Mouse (Mus musculus) MEL (cell line): ENCODE data around the gene Sgk1. TPM values are rescaled to one million over a fixed set of nuclear protein-coding genes. Genes with fewer than 3 reads are reported as not detected.

ENCODE experiments used
- DNase-seq: peaks from one replicate; pipeline ENCODE4 v3.0.0; 2011; ENCODE audit warnings: low read depth, low spot score
- H3K27ac ChIP-seq: 2 replicates; pipeline ENCODE4 v1.5.1; 2012; ENCODE audit warnings: low read depth, mild to moderate bottlenecking, control low read depth, low read length, moderate library complexity; ENCODE audit not compliant: control insufficient read depth
- H3K27me3 ChIP-seq, 2 experiments: fragments of 150-350 bp in 1 of 2; sonication (generic) in 1 of 2; 2 replicates each; pipeline ENCODE4 v1.6.1; 2012; ENCODE audit warnings: low read length in 2 of 2, mild to moderate bottlenecking in 2 of 2, improper control_type of control experiment in 1 of 2, moderate library complexity in 1 of 2; ENCODE audit not compliant: insufficient read depth in 2 of 2, control insufficient read depth in 1 of 2
- H3K36me3 ChIP-seq, 2 experiments: 2 replicates each; pipeline ENCODE4 v1.6.1; 2012 to 2014; ENCODE audit warnings: low read length in 2 of 2, improper control_type of control experiment in 1 of 2, inconsistent platforms in 1 of 2, mild to moderate bottlenecking in 1 of 2; ENCODE audit not compliant: insufficient read depth in 2 of 2, control insufficient read depth in 1 of 2
- H3K4me1 ChIP-seq, 2 experiments: fragments of 150-350 bp in 1 of 2; sonication (generic) in 1 of 2; 2 replicates each; pipeline ENCODE4 v1.6.1; 2012; ENCODE audit warnings: low read length in 2 of 2, improper control_type of control experiment in 1 of 2, mild to moderate bottlenecking in 1 of 2; ENCODE audit not compliant: insufficient read depth in 2 of 2, control insufficient read depth in 1 of 2
- H3K4me3 ChIP-seq, 2 experiments: fragments of 150-350 bp in 1 of 2; sonication (generic) in 1 of 2; 2 replicates each; pipeline ENCODE4 v1.5.1; 2012; ENCODE audit warnings: low read depth in 2 of 2, low read length in 2 of 2, mild to moderate bottlenecking in 2 of 2, moderate library complexity in 2 of 2, control low read depth in 1 of 2, improper control_type of control experiment in 1 of 2; ENCODE audit not compliant: control insufficient read depth in 1 of 2, insufficient read depth in 1 of 2
- H3K79me2 ChIP-seq: 2 replicates; pipeline ENCODE4 v1.6.1; 2012; ENCODE audit warnings: mild to moderate bottlenecking, low read length, moderate library complexity; ENCODE audit not compliant: control insufficient read depth, poor library complexity, insufficient read depth
- H3K9ac ChIP-seq: 2 replicates; pipeline ENCODE4 v1.6.1; 2012; ENCODE audit warnings: low read depth, mild to moderate bottlenecking, control low read depth, low read length, moderate library complexity; ENCODE audit not compliant: control insufficient read depth, poor library complexity, severe bottlenecking
- H3K9me3 ChIP-seq: fragments of 150-350 bp; sonication (generic); replicated peaks from 2 replicates; pipeline ENCODE4 v1.6.1; 2012; ENCODE audit warnings: mild to moderate bottlenecking, low read length, improper control_type of control experiment, moderate library complexity; ENCODE audit not compliant: insufficient read depth
- CHD1 ChIP-seq: IDR thresholded peaks from 2 replicates; pipeline ENCODE4 v1.6.1; 2012; ENCODE audit warnings: low read depth, mild to moderate bottlenecking, inconsistent platforms, low read length, improper control_type of control experiment
- E2F4 ChIP-seq: IDR thresholded peaks from 2 replicates; pipeline ENCODE4 v1.6.1; 2011; ENCODE audit warnings: low read depth, low read length, improper control_type of control experiment, borderline replicate concordance
- ELF1 ChIP-seq: IDR thresholded peaks from 2 replicates; pipeline ENCODE4 v1.6.1; 2014; ENCODE audit warnings: low read depth, mild to moderate bottlenecking, inconsistent platforms, low read length, improper control_type of control experiment, moderate library complexity
- EP300 ChIP-seq, 2 experiments: IDR thresholded peaks; 2 replicates each; pipeline ENCODE4 v1.6.1; 2011; ENCODE audit warnings: improper control_type of control experiment in 2 of 2, low read length in 2 of 2, low read depth in 1 of 2, mild to moderate bottlenecking in 1 of 2
- GABPA ChIP-seq: IDR thresholded peaks from 2 replicates; pipeline ENCODE4 v1.6.1; 2012; ENCODE audit warnings: low read depth, mild to moderate bottlenecking, inconsistent platforms, low read length, improper control_type of control experiment, moderate library complexity
- GATA1 ChIP-seq: IDR thresholded peaks from 2 replicates; pipeline ENCODE4 v1.6.1; 2011; ENCODE audit warnings: low read depth, low read length, improper control_type of control experiment
- MAX ChIP-seq: IDR thresholded peaks from 2 replicates; pipeline ENCODE4 v1.6.1; 2011; ENCODE audit warnings: low read length, improper control_type of control experiment
- SMC3 ChIP-seq: IDR thresholded peaks from 2 replicates; pipeline ENCODE4 v1.6.1; 2011; ENCODE audit warnings: low read depth, low read length, improper control_type of control experiment
- TAL1 ChIP-seq: IDR thresholded peaks from 2 replicates; pipeline ENCODE4 v1.6.1; 2012; ENCODE audit warnings: mild to moderate bottlenecking, inconsistent platforms, low read length, moderate library complexity, mixed read lengths
- TBP ChIP-seq: IDR thresholded peaks from 2 replicates; pipeline ENCODE4 v1.8.0; 2011; ENCODE audit warnings: low read depth, low read length, improper control_type of control experiment
- USF1 ChIP-seq: IDR thresholded peaks from 2 replicates; pipeline ENCODE4 v1.6.1; 2014; ENCODE audit warnings: low read depth, mild to moderate bottlenecking, inconsistent platforms, low read length, improper control_type of control experiment, moderate library complexity
- ZMIZ1 ChIP-seq: IDR thresholded peaks from 2 replicates; pipeline ENCODE4 v1.6.1; 2012; ENCODE audit warnings: low read depth, mild to moderate bottlenecking, inconsistent platforms, low read length, improper control_type of control experiment, moderate library complexity
- ZNF384 ChIP-seq: IDR thresholded peaks from 2 replicates; pipeline ENCODE4 v1.6.1; 2012; ENCODE audit warnings: low read depth, mild to moderate bottlenecking, inconsistent platforms, low read length, improper control_type of control experiment
- polyA plus RNA-seq, 2 experiments: library from polyadenylated mRNA; stranded (reverse) in 1 of 2; unstranded in 1 of 2; fragments of >175 nt in 1 of 2; fragments of >200 nt in 1 of 2; gene quantifications; 2 replicates each; pipeline versions ENCODE4 v1.2.1 to v1.2.4; 2012; ENCODE audit warnings: low replicate concordance in 2 of 2, low read depth in 1 of 2; ENCODE audit not compliant: insufficient read length in 2 of 2, insufficient read depth in 1 of 2, missing spikeins in 1 of 2
- total RNA-seq: library from RNA; depleted of rRNA; stranded (reverse); fragments of 300-350 nt; gene quantifications from 2 replicates; pipeline ENCODE4 v1.2.3, GENCODE M21; 2012

The Sgk1 gene
- total and polyA plus RNA-seq, 3 experiments: 1.6 to 3.2 TPM; not detected in 1

DNA sequence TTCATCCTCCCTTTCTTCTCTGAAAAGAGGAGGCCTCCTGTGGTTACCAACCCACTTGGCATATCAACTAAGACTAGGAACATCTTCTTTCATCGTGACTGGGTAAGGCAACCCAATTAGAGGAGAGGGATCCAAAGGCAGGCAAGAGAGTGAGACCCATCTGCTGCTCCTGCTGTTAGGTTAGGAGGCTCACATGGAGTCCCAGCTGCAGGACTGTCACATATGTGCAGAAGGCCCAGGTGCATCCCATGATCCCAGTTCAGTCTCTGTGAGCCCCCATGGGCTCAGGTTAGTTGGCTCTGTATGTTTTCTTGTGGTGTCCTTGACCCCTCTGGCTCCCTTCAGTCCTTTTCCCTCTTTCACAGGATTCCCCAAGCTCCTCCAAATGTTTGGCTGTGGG lies 32.8 kb downstream of the Sgk1 start:
- DNase-seq: no peak
- TF ChIP-seq USF1 (no peak), E2F4 (no peak), GABPA (no peak)
- H3K36me3 ChIP-seq: no peaks in the 10 kb centered on the region
- H3K4me3 ChIP-seq: no peak overlapping the region
- peaks cover 0 to 2% of the 10 kb centered on the region in 2 experiments for H3K27me3 ChIP-seq
- no peaks in the 10 kb centered on the region for H3K9me3 ChIP-seq
- H3K27ac ChIP-seq: no peak overlapping the region
- no peaks in the 10 kb centered on the region for H3K79me2 ChIP-seq
- no peak overlapping the region for H3K9ac ChIP-seq
- no peaks in the 10 kb centered on the region for H3K4me1 ChIP-seq

- H3K9me3 ChIP-seq: no peaks in the 10 kb centered on the region
- H3K79me2 ChIP-seq: no peaks in the 10 kb centered on the region
- peaks cover 0 to 4% of the 10 kb centered on the region in 2 experiments for H3K27me3 ChIP-seq
- H3K36me3 ChIP-seq: no peaks in the 10 kb centered on the region
- no peak for DNase-seq
- no peak overlapping the region for H3K4me3 ChIP-seq
- no peak overlapping the region for H3K27ac ChIP-seq
- no peak overlapping the region for H3K9ac ChIP-seq
- no peaks in the 10 kb centered on the region for H3K4me1 ChIP-seq
- TF ChIP-seq ZMIZ1: no peak
- no peak for TF ChIP-seq TAL1
- TF ChIP-seq TBP: no peak
- TF ChIP-seq MAX: no peak
- TF ChIP-seq SMC3: no peak
These were observed 34.5 kb downstream of the Sgk1 start for GRCm38 (mm10) chr10:21916301-21917071.

- no peak overlapping the region for H3K4me3 ChIP-seq
- H3K27me3 ChIP-seq: peaks cover 0 to 4% of the 10 kb centered on the region in 2 experiments
- H3K4me1 ChIP-seq: no peaks in the 10 kb centered on the region
- no peaks in the 10 kb centered on the region for H3K36me3 ChIP-seq
- no peak for TF ChIP-seq ELF1
- no peak for TF ChIP-seq EP300 (IDR thresholded peaks at IDR 0.05; ENCODE audit: low read depth in 1 of 2, low read length in 2 of 2)
- TF ChIP-seq CHD1: no peak
- no peak for TF ChIP-seq ZNF384
- no peak for TF ChIP-seq GATA1
- no peak for DNase-seq
- no peak overlapping the region for H3K27ac ChIP-seq
- H3K79me2 ChIP-seq: no peaks in the 10 kb centered on the region
- H3K9me3 ChIP-seq: no peaks in the 10 kb centered on the region
- H3K9ac ChIP-seq: no peak overlapping the region
These were observed 36.2 kb downstream of the Sgk1 start for GRCm38 (mm10) chr10:21918016-21918749.
